Mouse (Mus musculus) lung, postnatal 25 days (tissue): ENCODE results near the gene Tnp1.
A peak's percentile ranks its signal among the peaks of the same experiment; 100 is the strongest.

Experiments used
- DNase-seq: peaks from one replicate; pipeline ENCODE4 v3.0.0; 2022; ENCODE audit warnings: low spot score

The Tnp1 gene

GRCm38 (mm10) chr1:73015731-73016130, at the start of gene Tnp1:
TSS of gene Tnp1 (minus strand) at chr1:73015909.
- DNase-seq = no peak

- DNase-seq = no peak
Observed at GRCm38 (mm10) chr1:73064336-73064735, 48.6 kb upstream of the Tnp1 start.

- no peak for DNase-seq
Observed at GRCm38 (mm10) chr1:73061491-73062233, 46.0 kb upstream of the Tnp1 start.

GRCm38 (mm10) chr1:73060271-73060670, 44.6 kb upstream of the Tnp1 start:
- DNase-seq = no peak

GRCm38 (mm10) chr1:73056266-73057001, 40.7 kb upstream of the Tnp1 start:
- DNase-seq = no peak

GRCm38 (mm10) chr1:73055820-73056219, 40.1 kb upstream of the Tnp1 start:
- DNase-seq = no peak

- DNase-seq = no peak
Observed at GRCm38 (mm10) chr1:73055206-73055605, 39.5 kb upstream of the Tnp1 start.

GRCm38 (mm10) chr1:73053545-73054326, 38.0 kb upstream of the Tnp1 start:
- DNase-seq = no peak

- DNase-seq = no peak
Observed at GRCm38 (mm10) chr1:73046896-73047672, 31.4 kb upstream of the Tnp1 start.

- no peak for DNase-seq
Observed at GRCm38 (mm10) chr1:73045948-73046685, 30.4 kb upstream of the Tnp1 start.

- no peak for DNase-seq
Observed at GRCm38 (mm10) chr1:73043671-73044070, 28.0 kb upstream of the Tnp1 start.

GRCm38 (mm10) chr1:73040691-73041425, 25.1 kb upstream of the Tnp1 start:
- no peak for DNase-seq

- DNase-seq = no peak
Observed at GRCm38 (mm10) chr1:73038532-73038931, 22.8 kb upstream of the Tnp1 start.

GRCm38 (mm10) chr1:73036536-73036935, 20.8 kb upstream of the Tnp1 start:
- DNase-seq = no peak

- no peak for DNase-seq
Observed at GRCm38 (mm10) chr1:73035726-73036125, 20.0 kb upstream of the Tnp1 start.

- no peak for DNase-seq
Observed at GRCm38 (mm10) chr1:73032491-73032890, 16.8 kb upstream of the Tnp1 start.

GRCm38 (mm10) chr1:73028741-73029140, 13.0 kb upstream of the Tnp1 start:
- no peak for DNase-seq

GRCm38 (mm10) chr1:73027381-73027780, 11.7 kb upstream of the Tnp1 start:
- peak; percentile 46 for DNase-seq

GRCm38 (mm10) chr1:73026786-73027299, 11.1 kb upstream of the Tnp1 start:
- no peak for DNase-seq

- no peak for DNase-seq
Observed at GRCm38 (mm10) chr1:73026157-73026556, 10.4 kb upstream of the Tnp1 start.
